Mouse (Mus musculus) CD4-positive, CD25-positive, alpha-beta regulatory T cell, adult 2 months (primary cell): ENCODE measurements around the gene Slc22a3.

Source experiments
- DNase-seq: peaks from one replicate; pipeline ENCODE4 v3.0.0-alpha.2; 2012; ENCODE audit warnings: low read depth, low spot score

Slc22a3 gene

GRCm38 (mm10) chr17:12507654-12508204 lies at the start of gene Slc22a3:
Gene Slc22a3, minus strand, starts transcription at chr17:12507704.
- no peak for DNase-seq

GRCm38 (mm10) chr17:12534353-12535145 lies 27.0 kb upstream of the Slc22a3 start:
- peak; percentile 88 for DNase-seq

- DNase-seq: peak; percentile 77
Observed at GRCm38 (mm10) chr17:12532115-12532514, 24.6 kb upstream of the Slc22a3 start.

- no peak for DNase-seq
Observed at GRCm38 (mm10) chr17:12530081-12530480, 22.6 kb upstream of the Slc22a3 start.

- DNase-seq: no peak
Observed at GRCm38 (mm10) chr17:12529384-12529985, 22.0 kb upstream of the Slc22a3 start.

- no peak for DNase-seq
Observed at GRCm38 (mm10) chr17:12519089-12519488, 11.6 kb upstream of the Slc22a3 start.

GRCm38 (mm10) chr17:12518194-12518593 lies 10.7 kb upstream of the Slc22a3 start:
- no peak for DNase-seq

- DNase-seq: no peak
Observed at GRCm38 (mm10) chr17:12513997-12514396, 6.5 kb upstream of the Slc22a3 start.

GRCm38 (mm10) chr17:12513107-12513923 lies 5.8 kb upstream of the Slc22a3 start:
- no peak for DNase-seq

- DNase-seq: no peak
Observed at GRCm38 (mm10) chr17:12511193-12511592, 3.7 kb upstream of the Slc22a3 start.

GRCm38 (mm10) chr17:12508376-12508775 lies 872 bp upstream of the Slc22a3 start:
- DNase-seq: no peak

- no peak for DNase-seq
Observed at GRCm38 (mm10) chr17:12506903-12507563, 471 bp downstream of the Slc22a3 start.

GRCm38 (mm10) chr17:12505708-12506107 lies 1.8 kb downstream of the Slc22a3 start:
- DNase-seq: no peak

GRCm38 (mm10) chr17:12499426-12499825 lies 8.1 kb downstream of the Slc22a3 start:
- no peak for DNase-seq

- no peak for DNase-seq
Observed at GRCm38 (mm10) chr17:12495558-12495957, 11.9 kb downstream of the Slc22a3 start.

GRCm38 (mm10) chr17:12491591-12491990 lies 15.9 kb downstream of the Slc22a3 start:
- DNase-seq: no peak

- no peak for DNase-seq
Observed at GRCm38 (mm10) chr17:12489888-12490287, 17.6 kb downstream of the Slc22a3 start.

- DNase-seq: no peak
Observed at GRCm38 (mm10) chr17:12485657-12486056, 21.8 kb downstream of the Slc22a3 start.

- DNase-seq: no peak
Observed at GRCm38 (mm10) chr17:12479416-12479815, 28.1 kb downstream of the Slc22a3 start.

GRCm38 (mm10) chr17:12474509-12475083 lies 32.9 kb downstream of the Slc22a3 start:
- no peak for DNase-seq

- no peak for DNase-seq
Observed at GRCm38 (mm10) chr17:12472547-12472946, 35.0 kb downstream of the Slc22a3 start.
